Mouse (Mus musculus): ENCODE results near the gene Vmn1r8. TPM values are rescaled to one million over a fixed set of nuclear protein-coding genes. Genes with fewer than 3 reads are reported as not detected.
"Not testable (repeated sequence)": the region's sequence is repeated elsewhere in the genome, so short reads cannot be mapped to it uniquely, and the experiment has no call there.

Vmn1r8 gene
- total RNA-seq (2021): not detected

- intact Hi-C loops (cut with DNase I): no loop called here
Observed at GRCm38 (mm10) chr6:57031984-57032383, at the start of gene Vmn1r8. TSS of gene Vmn1r8 (plus strand) at chr6:57032284.

GRCm38 (mm10) chr6:56996943-56997342 is 35.1 kb upstream of the Vmn1r8 start, which contains the start of gene Vmn1r6:
TSS of gene Vmn1r6 (plus strand) at chr6:56997243.
- intact Hi-C loops (cut with DNase I): no loop called here
- DNase-seq: no peak

More at GRCm38 (mm10) chr6:57031984-57032383, at the start of gene Vmn1r8:
- DNase-seq: no peak

- DNase-seq; intact Hi-C loops (cut with DNase I): not testable (repeated sequence)
Observed at GRCm38 (mm10) chr6:57025224-57025623, 6.9 kb upstream of the Vmn1r8 start, which contains the start of gene Vmn1r7. TSS of gene Vmn1r7 (minus strand) at chr6:57025324.

GRCm38 (mm10) chr6:57034674-57035073 is 2.6 kb downstream of the Vmn1r8 start:
- intact Hi-C loops (cut with DNase I): no loop called here
- DNase-seq: no peak

GRCm38 (mm10) chr6:57063730-57064129 is 31.6 kb downstream of the Vmn1r8 start:
- intact Hi-C loops (cut with DNase I): loop anchor here (5.0 kb wide), 1 partner anchor 256 kb away; no protein-coding TSS in a partner anchor
- DNase-seq: peak in 1 of 2 experiments; percentile 3

GRCm38 (mm10) chr6:57066487-57066886 is 34.4 kb downstream of the Vmn1r8 start, which contains the start of gene Vmn1r9:
TSS of gene Vmn1r9 (plus strand) at chr6:57066787.
- intact Hi-C loops (cut with DNase I): no loop called here
- DNase-seq: no peak

Other genes starting within 250 kb of the Vmn1r8 start
- 10 to 100 TPM; 31.5 to 38.1 TPM for gene Kbtbd2, start 234.5 kb upstream of the Vmn1r8 start, total RNA-seq (2021)
- gene Fkbp9, start 200.2 kb upstream of the Vmn1r8 start, total RNA-seq (2021): 10 to 100 TPM; 88.2 to 88.8 TPM
- 10 to 100 TPM; 74.2 to 94.4 TPM for gene Nt5c3, start 108.4 kb upstream of the Vmn1r8 start, total RNA-seq (2021)
- not detected for gene Vmn1r4, start 108.3 kb upstream of the Vmn1r8 start, total RNA-seq (2021)
- not detected for gene Vmn1r5, start 62.0 kb upstream of the Vmn1r8 start, total RNA-seq (2021)
- gene Vmn1r6, start 35.0 kb upstream of the Vmn1r8 start, total RNA-seq (2021): not detected
- gene Vmn1r7, start 7.0 kb upstream of the Vmn1r8 start, total RNA-seq (2021): not detected
- not detected for gene Vmn1r9, start 34.5 kb downstream of the Vmn1r8 start, total RNA-seq (2021)
- not detected for gene Vmn1r10, start 77.2 kb downstream of the Vmn1r8 start, total RNA-seq (2021)
- gene Vmn1r11, start 101.2 kb downstream of the Vmn1r8 start, total RNA-seq (2021): not detected
- gene Vmn1r12, start 124.6 kb downstream of the Vmn1r8 start, total RNA-seq (2021): not detected
- not detected for gene Vmn1r13, start 171.0 kb downstream of the Vmn1r8 start, total RNA-seq (2021)
- gene Vmn1r14, start 199.4 kb downstream of the Vmn1r8 start, total RNA-seq (2021): not detected
- gene Vmn1r15, start 225.7 kb downstream of the Vmn1r8 start, total RNA-seq (2021): not detected